Mouse (Mus musculus) heart, adult 9 months (tissue): ENCODE results near the gene Tas1r1.

Experiments
- DNase-seq, 2 experiments: peaks; one replicate each; pipeline ENCODE4 v3.0.0; 2022; ENCODE audit warnings: low spot score in 2 of 2

The Tas1r1 gene

GRCm38 (mm10) chr4:152038225-152038984 is at the start of gene Tas1r1:
TSS of gene Tas1r1 (minus strand) at chr4:152038568.
- no peak for DNase-seq

DNA sequence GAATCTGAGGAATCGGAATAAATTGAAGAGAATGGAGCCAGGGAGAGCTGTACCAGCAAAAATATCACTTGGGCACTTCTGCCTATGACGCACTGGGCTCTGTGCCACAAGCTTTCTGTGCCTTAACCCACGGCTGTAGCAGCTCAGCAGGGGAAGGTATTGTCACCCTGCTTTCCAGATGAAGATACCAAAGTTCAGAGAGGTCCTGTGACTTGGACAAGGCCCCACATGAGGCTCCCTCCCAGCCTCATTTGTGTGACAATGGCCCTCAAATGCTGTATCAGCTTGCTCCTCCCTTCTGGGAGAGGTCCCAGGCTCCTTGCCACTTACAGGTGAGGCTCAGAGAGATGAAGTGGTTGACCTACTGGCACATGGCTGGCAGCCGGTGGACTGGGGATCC is 49.8 kb upstream of the Tas1r1 start:
- DNase-seq = no peak

GRCm38 (mm10) chr4:152087211-152088081 is 49.1 kb upstream of the Tas1r1 start:
- DNase-seq = no peak

DNA sequence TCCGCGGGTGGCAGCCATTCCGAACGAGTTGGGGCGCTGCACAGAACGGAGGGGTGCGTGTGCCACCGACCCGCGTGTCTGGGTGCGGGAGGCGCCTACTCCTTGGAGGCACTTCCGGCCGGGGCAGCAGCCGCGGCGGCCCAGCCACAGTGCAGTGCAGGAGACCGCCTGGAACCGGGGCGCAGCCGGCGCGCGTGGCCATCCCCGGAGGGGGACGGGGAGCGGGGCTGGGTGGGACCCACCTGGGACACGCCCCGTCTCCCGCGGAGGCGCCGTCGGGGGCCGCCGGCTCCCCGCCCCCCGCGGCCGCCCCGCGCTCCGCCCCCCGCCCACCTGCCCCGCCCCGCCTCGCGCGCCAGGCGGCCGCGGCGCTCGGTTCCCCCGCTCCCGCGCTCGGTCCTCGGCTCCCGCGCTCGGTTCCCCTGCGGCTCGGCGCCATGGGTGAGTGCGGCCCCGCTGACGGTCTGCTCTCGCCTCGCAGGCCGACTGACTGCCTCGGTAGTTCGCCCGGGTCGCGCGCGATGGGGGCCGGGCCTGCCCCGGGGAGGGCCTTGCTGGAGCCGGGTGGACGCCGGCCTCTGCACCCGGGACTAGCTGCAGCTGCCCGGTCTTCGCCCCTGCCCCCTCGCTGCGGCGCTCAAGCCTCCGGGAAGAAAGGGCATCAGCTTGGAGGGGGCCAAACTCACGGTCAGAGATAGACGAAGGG is 48.3 kb upstream of the Tas1r1 start:
- DNase-seq = peak; percentile 48 to 59

DNA sequence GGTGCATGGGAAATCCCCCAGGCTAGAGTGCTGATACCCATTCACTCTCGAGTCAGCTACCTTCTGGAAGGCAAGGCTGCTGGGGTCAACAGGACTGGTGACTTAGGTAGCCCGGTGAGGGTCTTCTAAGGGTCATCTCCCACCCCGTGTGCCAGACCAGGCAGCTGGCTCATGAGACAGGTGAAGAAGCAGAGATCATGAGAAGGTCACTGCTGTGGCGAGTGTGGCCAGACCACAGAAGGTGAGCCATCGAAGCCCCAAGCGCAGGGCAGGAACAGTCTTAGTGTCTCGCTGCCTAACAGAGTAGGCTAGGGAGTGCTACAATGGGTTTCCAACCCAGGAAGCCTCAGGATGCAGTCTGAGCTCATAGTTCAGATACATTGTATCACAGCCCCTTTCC is 46.2 kb upstream of the Tas1r1 start:
- no peak for DNase-seq

DNA sequence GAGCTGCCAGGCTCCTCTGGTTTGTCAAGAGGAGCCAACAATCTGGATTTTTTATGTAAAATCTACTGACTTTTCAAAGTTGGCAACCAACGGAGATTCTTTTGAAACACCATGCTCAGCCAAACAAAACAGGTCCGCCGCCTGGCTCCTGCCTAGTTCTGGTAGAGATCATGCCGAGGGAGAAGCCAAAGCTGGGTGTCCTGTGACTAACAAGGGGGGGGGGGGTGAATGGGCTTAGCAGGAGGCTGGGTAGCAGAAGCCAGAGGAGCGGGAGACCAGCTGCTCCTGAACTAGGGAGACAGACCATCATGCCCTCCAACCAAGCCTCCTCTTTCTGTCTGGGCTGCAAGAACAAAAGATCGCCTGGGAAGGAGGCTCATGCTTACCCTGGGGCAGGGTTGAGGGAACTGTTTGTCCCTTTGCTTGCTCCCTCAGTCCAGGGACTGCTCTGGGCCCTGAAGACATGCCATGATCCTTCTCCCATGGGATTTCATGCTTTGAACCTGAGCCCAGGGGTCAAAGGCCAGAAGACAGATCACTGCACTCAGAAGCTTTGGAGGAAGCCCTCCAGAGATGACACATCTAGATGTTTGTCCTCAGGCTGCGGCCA is 45.3 kb upstream of the Tas1r1 start:
- DNase-seq = peak in 1 of 2 experiments; percentile 46

DNA sequence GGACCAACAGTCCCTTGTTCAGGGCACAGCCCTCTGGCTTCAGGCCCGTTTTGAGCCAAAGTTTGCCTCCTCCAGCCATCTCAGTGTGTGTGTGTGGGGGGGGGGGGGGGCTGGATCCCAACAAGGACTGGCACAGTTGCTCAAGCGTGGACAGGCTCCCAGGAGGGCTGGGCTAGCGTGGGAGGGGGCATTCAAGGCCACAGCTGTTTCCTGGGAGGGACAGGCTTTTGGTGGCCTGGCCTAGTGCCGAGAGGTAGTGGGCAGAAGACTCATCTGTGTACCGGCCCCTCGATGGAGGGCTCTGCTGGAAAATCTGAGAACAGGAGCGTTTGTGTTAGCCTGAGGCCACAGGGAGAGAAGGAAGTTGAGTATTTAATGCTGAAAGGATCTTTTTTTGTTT is 41.6 kb upstream of the Tas1r1 start:
- no peak for DNase-seq

DNA sequence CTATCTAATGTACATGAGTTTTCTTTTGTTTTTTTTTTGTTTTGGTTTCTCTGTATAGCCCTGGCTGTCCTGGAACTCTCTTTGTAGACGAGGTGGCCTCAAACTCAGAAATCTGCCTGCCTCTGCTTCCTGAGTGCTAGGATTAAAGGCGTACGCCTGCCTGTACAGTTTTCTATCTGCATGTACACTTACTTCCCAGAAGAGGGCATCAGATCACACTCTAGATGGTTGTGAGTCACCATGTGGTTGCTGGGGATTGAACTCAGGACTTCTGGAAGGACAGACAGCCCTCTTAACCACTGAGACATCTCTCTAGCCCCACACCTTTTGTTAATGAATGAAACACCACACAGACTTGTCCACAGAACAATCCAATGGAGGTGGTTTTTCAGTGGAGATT is 40.9 kb upstream of the Tas1r1 start:
- DNase-seq = no peak

DNA sequence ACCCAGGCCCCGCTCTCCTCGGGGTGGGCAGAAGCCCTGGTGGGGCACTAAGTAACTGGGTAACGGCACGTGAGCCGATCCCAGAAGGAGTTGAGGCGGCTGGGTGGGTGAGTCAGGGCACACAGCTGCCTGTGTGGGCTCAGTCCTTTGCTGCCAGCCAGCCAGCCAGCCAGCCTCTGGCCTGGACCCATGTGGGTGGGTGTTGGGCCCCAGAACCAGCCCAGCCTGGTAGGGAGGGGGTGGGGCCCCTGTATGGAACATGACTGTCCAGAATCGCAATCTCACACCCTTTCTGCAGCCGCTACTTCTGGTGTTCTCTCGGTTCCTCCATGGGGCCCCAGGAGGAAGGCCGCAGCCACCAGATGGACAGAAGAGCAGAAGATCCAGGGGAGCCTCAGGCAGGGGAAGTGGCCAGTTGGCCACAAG is 39.8 kb upstream of the Tas1r1 start:
- DNase-seq = peak; percentile 49 to 73

GRCm38 (mm10) chr4:152077191-152077590 is 38.8 kb upstream of the Tas1r1 start:
- no peak for DNase-seq

- DNase-seq = no peak
Measured at GRCm38 (mm10) chr4:152074548-152074947, 36.2 kb upstream of the Tas1r1 start.

DNA sequence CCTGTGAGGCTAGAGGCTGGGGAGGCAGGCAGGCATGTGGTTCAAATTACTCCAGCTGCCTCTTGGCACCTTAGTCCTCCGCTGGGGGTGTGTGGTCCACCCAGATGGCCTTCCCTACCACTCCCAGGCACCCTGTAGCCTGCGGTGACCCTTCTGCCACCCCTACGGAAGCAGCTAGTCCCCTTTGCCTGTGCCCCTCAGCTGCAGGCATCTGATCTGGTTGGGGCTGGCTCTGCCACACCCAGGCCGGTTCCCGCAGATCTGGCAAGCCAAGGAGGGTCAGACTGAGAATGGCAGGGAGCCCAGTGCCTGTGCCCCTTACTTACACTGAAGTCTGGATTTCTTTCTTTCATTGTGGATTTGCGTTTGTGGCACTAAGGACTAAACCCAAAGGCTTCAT is 35.3 kb upstream of the Tas1r1 start:
- DNase-seq = no peak

DNA sequence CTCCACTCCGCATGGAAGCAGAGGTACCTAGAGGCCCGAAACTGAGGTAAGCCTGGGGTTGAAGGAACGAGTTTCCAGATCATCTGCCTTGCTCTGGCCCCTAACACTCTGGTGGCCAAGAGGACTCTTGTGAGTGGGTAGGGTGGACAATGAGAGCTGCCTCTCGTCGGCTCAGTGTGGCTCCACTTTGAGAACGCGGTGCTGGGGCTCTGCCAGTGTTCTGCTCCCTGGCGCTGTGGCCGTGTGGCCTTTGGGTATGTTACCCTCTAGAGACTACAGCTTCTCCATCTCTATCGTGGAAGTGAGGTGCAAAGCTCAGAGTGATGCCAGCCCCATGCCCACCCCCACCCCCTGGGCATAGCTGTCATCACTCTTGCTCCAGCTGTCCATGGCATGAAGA is 34.3 kb upstream of the Tas1r1 start:
- peak in 1 of 2 experiments; percentile 15 for DNase-seq

- peak; percentile 63 to 81 for DNase-seq
Measured at GRCm38 (mm10) chr4:152072121-152072601, 33.8 kb upstream of the Tas1r1 start, which contains the start of gene Plekhg5. TSS of gene Plekhg5 (plus strand) at chr4:152072498.

- DNase-seq = no peak
Measured at GRCm38 (mm10) chr4:152070494-152071396, 32.4 kb upstream of the Tas1r1 start.

DNA sequence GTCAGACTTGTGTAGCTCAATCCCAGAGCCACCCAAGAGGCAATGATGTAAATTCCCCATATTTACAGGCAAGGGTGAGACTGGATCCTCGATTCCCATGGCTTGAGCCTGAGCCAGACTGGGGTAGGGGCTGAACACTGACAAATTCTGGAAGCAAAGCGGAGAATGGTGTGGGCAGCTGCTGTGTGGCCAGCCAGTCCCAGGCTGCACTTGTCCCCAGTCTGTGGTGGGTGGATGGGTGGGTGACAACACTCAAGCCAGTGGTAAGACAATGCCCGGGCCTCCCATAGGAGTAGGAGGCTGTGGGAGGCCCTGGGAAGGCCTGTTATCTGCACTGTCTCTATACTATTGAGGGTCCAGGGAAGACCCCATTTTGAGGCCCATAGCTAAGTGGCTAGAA is 30.9 kb upstream of the Tas1r1 start:
- DNase-seq = no peak

DNA sequence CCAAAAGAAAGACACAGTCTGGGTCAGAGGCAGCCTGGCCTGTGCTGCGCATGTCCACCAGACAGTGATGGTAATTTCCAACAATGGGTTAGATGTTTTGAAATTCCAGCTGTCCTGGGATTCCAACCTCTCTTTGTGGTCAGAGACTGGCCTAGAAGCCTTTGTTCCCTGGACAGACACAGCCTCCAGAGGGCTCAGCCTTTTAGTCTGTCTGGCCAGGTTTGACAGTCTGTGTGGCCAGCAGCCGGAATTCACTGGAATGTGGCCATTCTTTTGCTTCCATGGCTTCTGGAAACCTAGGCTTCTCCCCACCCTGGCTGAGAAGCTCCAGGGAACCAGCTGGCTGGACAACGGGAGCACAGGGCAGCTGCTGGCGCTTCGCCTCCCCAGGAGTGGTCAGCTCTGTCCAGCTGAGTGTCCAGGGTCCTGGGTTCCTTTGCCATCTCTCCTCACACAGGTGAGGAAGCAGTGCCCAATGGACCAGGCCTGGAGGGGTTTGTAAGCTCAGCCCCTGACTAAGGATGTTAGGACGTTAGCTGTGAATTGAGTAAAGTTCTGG is 29.9 kb upstream of the Tas1r1 start:
- peak; percentile 14 to 46 for DNase-seq

DNA sequence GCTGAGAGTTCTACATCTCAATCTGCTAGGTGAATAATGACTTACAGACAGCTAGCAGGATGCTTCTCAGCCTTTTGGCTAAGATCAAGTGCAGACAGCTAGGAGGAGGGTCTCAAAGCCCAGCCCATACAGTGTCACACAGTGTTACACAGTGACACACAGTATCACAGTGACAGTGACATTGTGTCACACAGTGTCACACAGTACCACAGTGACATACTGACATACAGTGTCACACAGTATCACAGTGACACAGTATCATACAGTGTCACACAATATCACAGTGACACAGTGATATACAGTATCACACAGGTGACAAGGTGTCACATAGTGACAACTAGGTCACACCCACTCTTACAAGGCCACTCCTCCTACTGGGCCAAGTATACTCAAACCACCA is 28.9 kb upstream of the Tas1r1 start:
- no peak for DNase-seq

- DNase-seq = peak; percentile 51 to 74
Measured at GRCm38 (mm10) chr4:152062390-152063110, 24.2 kb upstream of the Tas1r1 start.

DNA sequence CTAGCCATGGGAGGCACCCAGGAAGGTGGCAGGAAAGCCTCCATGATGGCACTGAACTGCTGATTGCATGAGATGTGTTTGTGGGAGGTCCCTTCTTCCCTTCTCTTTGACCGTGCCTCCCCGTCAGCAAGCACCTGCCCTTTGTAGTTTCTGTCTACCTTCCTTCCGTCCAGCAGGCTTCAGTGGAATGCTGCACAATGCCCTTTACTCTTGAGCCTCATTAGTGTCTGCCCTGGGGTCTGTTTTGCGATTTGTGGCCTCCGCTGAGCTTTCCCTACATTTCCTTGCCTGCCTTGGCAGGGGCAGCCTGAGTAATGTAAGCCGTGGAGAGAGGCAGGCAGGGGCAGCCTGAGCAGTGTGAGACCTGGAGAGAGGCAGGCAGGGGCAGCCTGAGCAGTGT is 6.2 kb upstream of the Tas1r1 start:
- DNase-seq = no peak
